Mouse (Mus musculus): Measurements from ENCODE around the gene Gm3164. TPM values are rescaled to one million over a fixed set of nuclear protein-coding genes. Genes with fewer than 3 reads are reported as not detected.
"Not testable (repeated sequence)": the region's sequence is repeated elsewhere in the genome, so short reads cannot be mapped to it uniquely, and the experiment has no call there.

Gene Gm3164
- polyA plus RNA-seq, 1 experiment from 2014 or later: 1.9 TPM

DNA sequence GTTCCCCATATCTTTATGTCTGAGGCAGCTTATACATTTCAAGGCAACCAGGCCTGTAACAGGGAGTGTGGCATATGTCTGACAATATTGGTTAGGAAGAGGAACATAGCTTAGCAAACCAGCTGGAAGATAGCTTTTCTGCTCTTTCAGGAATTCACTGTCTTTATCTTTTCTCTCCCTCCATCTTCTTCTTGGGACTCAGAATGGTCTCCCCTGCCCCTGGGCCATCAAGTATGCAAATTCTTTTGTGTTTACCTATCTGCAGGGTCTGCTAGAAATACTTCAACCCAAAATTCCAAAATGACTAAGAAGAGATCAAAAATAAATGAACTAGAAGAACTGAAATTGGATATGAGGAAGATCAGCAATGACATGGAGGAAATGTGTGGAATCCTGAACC, 15.4 kb downstream of the Gm3164 start, which contains the start of gene Gm3173:
Gene Gm3173, plus strand, starts transcription at position 301 of the 400 bp plus-strand sequence.
- H3K27me3 ChIP-seq; H3K9ac ChIP-seq; H3K4me2 ChIP-seq; H3K9me3 ChIP-seq (replicated peaks); H3K4me1 ChIP-seq; H3K36me3 ChIP-seq (ENCODE audit: poor library complexity, severe bottlenecking); ATAC-seq; H3K4me3 ChIP-seq; H3K27ac ChIP-seq: not testable (repeated sequence)

DNA sequence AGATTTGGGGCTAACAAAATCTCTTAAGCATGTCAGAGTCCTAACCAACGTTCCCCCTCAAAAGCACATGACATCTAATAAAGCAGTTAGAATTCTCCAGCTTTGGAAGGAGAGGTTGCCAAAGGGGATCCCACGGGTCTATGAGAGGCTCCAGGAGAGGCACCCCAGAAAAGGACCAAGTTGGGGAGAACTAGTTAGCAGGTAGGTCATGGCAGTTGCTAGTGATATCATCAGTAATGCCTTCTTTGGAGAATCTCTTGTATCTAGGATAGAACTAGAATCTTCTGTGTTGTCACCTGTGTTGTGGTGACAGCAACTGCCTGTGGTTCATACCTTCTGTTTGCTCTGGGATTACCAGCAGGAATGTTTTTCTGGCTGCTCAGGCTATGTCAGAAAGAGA, 66.2 kb downstream of the Gm3164 start, which contains the start of gene Gm3182:
Gene Gm3182, plus strand, starts transcription at position 301 of the 400 bp plus-strand sequence.
- H3K36me3 ChIP-seq (ENCODE audit: poor library complexity, severe bottlenecking); H3K27me3 ChIP-seq; H3K4me1 ChIP-seq; H3K9ac ChIP-seq; H3K4me2 ChIP-seq; ATAC-seq; H3K9me3 ChIP-seq (replicated peaks); H3K4me3 ChIP-seq; H3K27ac ChIP-seq: not testable (repeated sequence)
- WGBS: 78% methylated on average over 1 of the region's 2 CpGs

Other genes with a start within 250 kb of the Gm3164 start
- gene Gm2974, start 232.9 kb upstream of the Gm3164 start, polyA plus RNA-seq (2015; fragmentation: Nextera tagmentation; extraction: Ambion mirVana): 2.4 and 3.9 TPM in 2 replicates
- not detected in 2 replicates for gene Gm3138, start 165.8 kb upstream of the Gm3164 start, polyA plus RNA-seq (2015; fragmentation: Nextera tagmentation; extraction: Ambion mirVana)
- not detected in 2 replicates for gene Gm3149, start 98.2 kb upstream of the Gm3164 start, polyA plus RNA-seq (2015; fragmentation: Nextera tagmentation; extraction: Ambion mirVana)
- gene 2610042L04Rik, start 80.7 kb upstream of the Gm3164 start, polyA plus RNA-seq (2015; fragmentation: Nextera tagmentation; extraction: Ambion mirVana): 2.2 and 3.5 TPM in 2 replicates
- gene Gm3159, start 17.9 kb upstream of the Gm3164 start, polyA plus RNA-seq (2015; fragmentation: Nextera tagmentation; extraction: Ambion mirVana): not detected in 2 replicates
- 1.7 TPM in 1 of 2 replicates, not detected in the other for gene Gm3173, start 15.5 kb downstream of the Gm3164 start, polyA plus RNA-seq (2015; fragmentation: Nextera tagmentation; extraction: Ambion mirVana)
- gene Gm3182, start 66.3 kb downstream of the Gm3164 start, polyA plus RNA-seq (2015; fragmentation: Nextera tagmentation; extraction: Ambion mirVana): not detected in 2 replicates
- not detected in 2 replicates for gene Gm3047, start 140.0 kb downstream of the Gm3164 start, polyA plus RNA-seq (2015; fragmentation: Nextera tagmentation; extraction: Ambion mirVana)
- not detected in 2 replicates for gene Gm8159, start 216.9 kb downstream of the Gm3164 start, polyA plus RNA-seq (2015; fragmentation: Nextera tagmentation; extraction: Ambion mirVana)
- gene Gm3239, start 248.7 kb downstream of the Gm3164 start, polyA plus RNA-seq (2015; fragmentation: Nextera tagmentation; extraction: Ambion mirVana): 0.43 TPM in 1 of 2 replicates, not detected in the other